Mouse (Mus musculus) spleen, adult 2 months (tissue): ENCODE results near the gene Gclc. TPM values are rescaled to one million over a fixed set of nuclear protein-coding genes. Genes with fewer than 3 reads are reported as not detected.

Experiments
- DNase-seq, 2 experiments: peaks; one replicate each; pipeline versions ENCODE4 v3.0.0 to v3.0.0-alpha.2; 2012 to 2021; ENCODE audit warnings: low spot score in 2 of 2, low read depth in 1 of 2
- H3K27ac ChIP-seq: fragments of 200-500 bp; 2 replicates; pipeline ENCODE4 v1.5.1; 2012; ENCODE audit warnings: low read length, inconsistent platforms; ENCODE audit not compliant: insufficient read depth
- H3K27me3 ChIP-seq: fragments of 200-500 bp; 2 replicates; pipeline ENCODE4 v1.6.1; 2012; ENCODE audit warnings: mild to moderate bottlenecking, moderate library complexity, low read length, inconsistent platforms; ENCODE audit not compliant: control insufficient read depth, insufficient read depth
- H3K36me3 ChIP-seq: fragments of 200-500 bp; 2 replicates; pipeline ENCODE4 v1.6.1; 2012; ENCODE audit warnings: mild to moderate bottlenecking, low read length, inconsistent platforms; ENCODE audit not compliant: control insufficient read depth, insufficient read depth
- H3K4me1 ChIP-seq: fragments of 200-500 bp; 2 replicates; pipeline ENCODE4 v1.6.1; 2011; ENCODE audit warnings: inconsistent platforms; ENCODE audit not compliant: control insufficient read depth, insufficient read depth, insufficient read length
- H3K4me3 ChIP-seq: fragments of 200-500 bp; 2 replicates; pipeline ENCODE4 v1.5.1; 2011; ENCODE audit warnings: mild to moderate bottlenecking, inconsistent platforms; ENCODE audit not compliant: insufficient read depth, insufficient read length; ENCODE audit errors: extremely low read depth
- CTCF ChIP-seq: fragments of 200-500 bp; IDR thresholded peaks from 2 replicates; pipeline ENCODE4 v1.5.1; 2011; ENCODE audit warnings: mild to moderate bottlenecking, inconsistent platforms; ENCODE audit not compliant: insufficient read depth, insufficient read length, insufficient replicate concordance; ENCODE audit errors: extremely low read depth
- POLR2A ChIP-seq: fragments of 200-500 bp; IDR thresholded peaks from 2 replicates; pipeline ENCODE4 v1.6.1; 2011; ENCODE audit warnings: low read depth, low read length, inconsistent platforms
- WGBS: fragments of 180-500 bp; shearing (Covaris S2); methylation state at CpG from one replicate; pipeline ENCODE4 v1.1.7; 2018; 5-methylcytosine and 5-hydroxymethylcytosine counted together
- polyA plus RNA-seq: library from polyadenylated mRNA; depleted of rRNA; stranded (reverse); fragments of >200 nt; gene quantifications from 2 replicates; pipeline ENCODE4 v1.2.3, GENCODE M21; 2012

Gene Gclc
- polyA plus RNA-seq, 1 experiment, result 14.1 TPM

DNA sequence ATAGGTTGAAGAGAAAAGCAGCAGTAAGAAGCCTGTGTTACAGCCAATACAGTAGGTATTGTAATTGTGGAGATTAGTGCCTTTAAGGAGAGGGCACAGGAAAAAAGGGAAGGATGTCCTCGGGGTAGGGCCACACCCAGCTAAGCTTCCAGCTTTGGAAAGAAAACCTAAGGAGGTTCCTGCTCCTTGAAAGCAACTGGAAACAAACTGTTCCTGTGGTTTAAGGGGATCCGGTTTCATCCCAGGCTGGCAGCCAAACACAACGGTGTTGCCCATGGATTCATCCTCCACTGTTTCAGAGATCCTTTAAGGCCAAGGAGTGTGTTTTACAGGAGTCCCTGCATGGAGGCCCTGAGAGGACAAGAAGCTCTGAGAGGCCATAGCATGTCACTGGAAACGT lies 66.5 kb downstream of the Gclc start:
- no peaks in the 10 kb centered on the region for H3K27me3 ChIP-seq
- no peak overlapping the region for H3K4me3 ChIP-seq
- 67% methylated on average over 4 of the region's 4 CpGs for WGBS
- H3K4me1 ChIP-seq, result no peaks in the 10 kb centered on the region; the same call in 1 of the 2 replicates
- no peak for DNase-seq
- no peak overlapping the region for H3K27ac ChIP-seq
- H3K36me3 ChIP-seq, result no peaks in the 10 kb centered on the region
- TF ChIP-seq POLR2A (no peak), CTCF (no peak)

- Histone ChIP-seq H3K36me3 (no peaks in the 10 kb centered on the region), H3K4me1 (no peaks in the 10 kb centered on the region; the same call in 1 of the 2 replicates), H3K27ac (no peak overlapping the region), H3K4me3 (no peak overlapping the region), H3K27me3 (no peaks in the 10 kb centered on the region)
- TF ChIP-seq POLR2A (no peak), CTCF (no peak)
- 48% methylated on average over 7 of the region's 7 CpGs for WGBS
- peak; percentile 25 to 44 for DNase-seq
Observed at GRCm38 (mm10) chr9:77825380-77825961, 71.1 kb downstream of the Gclc start.

DNA sequence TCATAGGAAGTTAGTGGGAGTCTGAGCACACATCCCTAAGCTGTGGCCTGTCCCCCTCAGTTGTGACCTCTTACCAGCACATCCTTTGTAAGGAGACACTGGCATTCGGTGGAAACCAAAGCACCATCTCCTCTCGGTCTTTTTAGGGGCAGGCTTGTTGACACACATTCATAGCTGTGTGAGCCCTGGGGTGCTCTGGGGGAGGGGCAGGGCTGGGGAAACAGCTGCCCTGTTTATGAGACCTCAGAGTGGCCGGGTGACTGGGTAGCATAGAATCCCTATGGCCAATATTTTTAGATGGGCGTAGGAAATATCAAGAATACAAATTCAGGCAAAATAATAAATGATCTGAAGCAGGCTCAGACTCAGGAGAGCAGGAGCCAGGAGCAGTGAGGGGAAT lies 71.9 kb downstream of the Gclc start:
- Histone ChIP-seq H3K27ac (no peak overlapping the region), H3K36me3 (no peaks in the 10 kb centered on the region), H3K4me3 (no peak overlapping the region), H3K4me1 (no peaks in the 10 kb centered on the region; the same call in 1 of the 2 replicates), H3K27me3 (no peaks in the 10 kb centered on the region)
- DNase-seq, result no peak
- no peak for TF ChIP-seq CTCF
- no peak for TF ChIP-seq POLR2A
- 80% methylated on average over 4 of the region's 4 CpGs for WGBS

GRCm38 (mm10) chr9:77828531-77828965 lies 74.2 kb downstream of the Gclc start:
- Histone ChIP-seq H3K27me3 (no peaks in the 10 kb centered on the region), H3K27ac (no peak overlapping the region), H3K4me1 (no peaks in the 10 kb centered on the region; the same call in 1 of the 2 replicates), H3K4me3 (no peak overlapping the region), H3K36me3 (no peaks in the 10 kb centered on the region)
- 35% methylated on average over 7 of the region's 7 CpGs for WGBS
- TF ChIP-seq POLR2A, result no peak
- peak; percentile 15 to 32 for DNase-seq

- no peak overlapping the region for H3K4me3 ChIP-seq
- DNase-seq, result peak in 1 of 2 experiments; percentile 49
- peak overlapping the region; percentile 37; the same call in 1 of the 2 replicates for H3K27ac ChIP-seq
- no peak for TF ChIP-seq CTCF
- no peak for TF ChIP-seq POLR2A
- 35% methylated on average over 9 of the region's 9 CpGs for WGBS
- H3K4me1 ChIP-seq, result peaks cover 17% of the 10 kb centered on the region; the same call in 1 of the 2 replicates
- H3K36me3 ChIP-seq, result no peaks in the 10 kb centered on the region
- H3K27me3 ChIP-seq, result no peaks in the 10 kb centered on the region
Observed at GRCm38 (mm10) chr9:77834259-77834993, 80.1 kb downstream of the Gclc start.

DNA sequence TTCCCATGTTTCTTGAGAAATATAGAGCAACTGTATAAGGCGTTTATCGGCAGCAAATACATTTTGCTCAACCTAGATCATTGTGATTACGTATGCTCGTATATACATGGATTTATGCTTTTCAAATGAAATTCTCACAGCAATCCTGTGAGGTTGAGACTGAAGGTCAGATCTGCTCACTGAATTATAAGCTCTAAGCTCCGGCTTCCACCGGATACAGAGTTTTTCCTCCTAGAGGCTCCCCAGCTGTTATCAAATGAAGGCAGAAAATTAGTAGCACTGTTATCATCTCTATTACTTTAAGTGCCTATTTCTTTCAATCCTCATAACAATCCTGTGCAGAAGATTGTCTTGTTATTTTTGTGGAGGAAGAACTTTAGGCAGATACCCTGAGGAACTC lies 80.8 kb downstream of the Gclc start:
- no peak for DNase-seq
- TF ChIP-seq POLR2A (no peak), CTCF (no peak)
- H3K4me3 ChIP-seq, result no peak overlapping the region
- 80% methylated on average over 6 of the region's 6 CpGs for WGBS
- H3K27ac ChIP-seq, result no peak overlapping the region
- no peaks in the 10 kb centered on the region for H3K27me3 ChIP-seq
- H3K4me1 ChIP-seq, result peaks cover 17% of the 10 kb centered on the region; the same call in 1 of the 2 replicates
- no peaks in the 10 kb centered on the region for H3K36me3 ChIP-seq

DNA sequence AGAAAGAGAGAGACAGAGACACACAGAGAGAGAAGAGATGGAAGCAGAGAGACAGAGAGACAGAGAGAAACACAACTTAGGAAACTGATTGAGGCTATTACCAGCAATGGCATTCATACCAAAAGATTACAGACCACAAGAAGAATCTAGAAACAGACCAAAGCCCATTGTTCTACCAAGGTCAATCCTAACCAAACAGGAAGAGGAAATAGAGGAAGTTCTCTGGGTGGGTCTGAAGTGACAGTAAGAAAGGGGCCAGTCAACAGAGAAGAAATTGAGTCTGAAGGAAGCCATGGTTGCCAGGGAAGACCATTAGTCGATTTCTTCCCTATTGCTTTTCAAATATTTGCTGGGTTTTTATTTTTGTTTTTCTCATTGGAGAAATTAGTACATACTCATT lies 81.4 kb downstream of the Gclc start:
- TF ChIP-seq CTCF (no peak), POLR2A (no peak)
- Histone ChIP-seq H3K4me1 (peaks cover 17% of the 10 kb centered on the region; the same call in 1 of the 2 replicates), H3K27ac (no peak overlapping the region), H3K27me3 (no peaks in the 10 kb centered on the region), H3K4me3 (no peak overlapping the region), H3K36me3 (no peaks in the 10 kb centered on the region)
- DNase-seq, result no peak
- WGBS, result 42% methylated on average over 1 of the region's 1 CpGs
